In genomic region chr2:72391024-72391423, GRCm38 (mm10) we compare ENCODE assay signal across 12 mouse cellular contexts.
DNase-seq lines count a peak whose midpoint lies in the region; ATAC-seq and TF ChIP-seq lines count a peak whose summit lies in the region.
"Had no signal": no experiment of that assay in that cellular context is flagged by ENCODE, and none has a peak within 500 bp of the region (broad histone marks: within the 10 kb centered on the region; RNA-seq: fewer than 3 reads in every experiment).

No protein-coding gene starts in this region.

- no peaks in the 10 kb centered on the region for H3K27me3 ChIP-seq in lung, postnatal 0 days (replicated peaks; ENCODE audit: insufficient read depth, low read length)
- no peaks in the 10 kb centered on the region for H3K27me3 ChIP-seq in kidney, embryonic 16.5 days (ENCODE audit: insufficient read depth, low read length)
- H3K27me3 ChIP-seq in hindbrain, embryonic 11.5 days (ENCODE audit: control insufficient read depth, insufficient read depth, low read length): no peaks in the 10 kb centered on the region
- H3K27me3 ChIP-seq: megakaryocyte, embryonic 14.5 days had no signal

- DNase-seq in embryo, embryonic 11 days: peak; percentile 35
- DNase-seq in embryo, embryonic 9.5 days (ENCODE audit: extremely low spot score): no peak
- peak; percentile 32 for DNase-seq in lung, postnatal 0 days (ENCODE audit: low spot score)
- no peak for DNase-seq in lung, postnatal 25 days (ENCODE audit: low spot score)
- peak; percentile 45 for DNase-seq in skeletal muscle tissue, adult 2 months (ENCODE audit: low read depth, low spot score)
- no peak for DNase-seq in right cerebral cortex, postnatal 4 days
- DNase-seq in hindbrain, embryonic 11.5 days (ENCODE audit: low spot score): no peak
- DNase-seq: right cerebral cortex, postnatal 14 days had no signal

- H3K4me2 ChIP-seq in lung, postnatal 0 days (replicated peaks; ENCODE audit: low read depth, low read length): no peak overlapping the region
- no peak overlapping the region for H3K4me2 ChIP-seq in kidney, embryonic 16.5 days (replicated peaks; ENCODE audit: low read depth, low read length)
- H3K4me2 ChIP-seq in hindbrain, embryonic 11.5 days (replicated peaks; ENCODE audit: low read depth, low read length): no peak overlapping the region

- 0 out of 2 replicates have a peak, but pooled peaks have one; percentile 20 for ATAC-seq in lung, postnatal 0 days
- no peak for ATAC-seq in kidney, embryonic 16.5 days (ENCODE audit: low FRiP score, low TSS enrichment)
- no peak for ATAC-seq in hindbrain, embryonic 11.5 days (ENCODE audit: low FRiP score)
- ATAC-seq: inflammation-experienced regulatory T-cells, adult 6 months had no signal

- H3K9ac ChIP-seq in lung, postnatal 0 days (replicated peaks; ENCODE audit: low read depth): no peak overlapping the region
- no peak overlapping the region for H3K9ac ChIP-seq in kidney, embryonic 16.5 days (replicated peaks; ENCODE audit: low read length)
- no peak overlapping the region for H3K9ac ChIP-seq in hindbrain, embryonic 11.5 days (ENCODE audit: low read depth, low read length)
- H3K9ac ChIP-seq: liver, embryonic 14.5 days had no signal

- TF ChIP-seq CTCF in lung, postnatal 0 days (IDR thresholded peaks at IDR 0.05): no peak

- H3K27ac ChIP-seq in lung, postnatal 0 days (ENCODE audit: low read length): no peak overlapping the region
- H3K27ac ChIP-seq in kidney, embryonic 16.5 days (ENCODE audit: low read length): peak overlapping the region; percentile 31; the same call in 1 of the 2 replicates
- H3K27ac ChIP-seq in hindbrain, embryonic 11.5 days (ENCODE audit: low read depth, low read length): no peak overlapping the region
- H3K27ac ChIP-seq: liver, embryonic 14.5 days had no signal

- 43% methylated on average over 4 of the region's 4 CpGs for WGBS in lung, postnatal 0 days
- 46% methylated on average over 4 of the region's 4 CpGs for WGBS in kidney, embryonic 16.5 days
- 66% methylated on average over 4 of the region's 4 CpGs for WGBS in hindbrain, embryonic 11.5 days

- no peak overlapping the region for H3K4me3 ChIP-seq in lung, postnatal 0 days (ENCODE audit: low read depth, low read length)
- no peak overlapping the region for H3K4me3 ChIP-seq in kidney, embryonic 16.5 days (ENCODE audit: low read length)
- H3K4me3 ChIP-seq in hindbrain, embryonic 11.5 days (ENCODE audit: low read depth, low read length): no peak overlapping the region
- H3K4me3 ChIP-seq: megakaryocyte, embryonic 14.5 days had no signal

- H3K4me1 ChIP-seq in lung, postnatal 0 days (ENCODE audit: insufficient read depth, low read depth, low read length): no peaks in the 10 kb centered on the region
- peaks cover 21% of the 10 kb centered on the region for H3K4me1 ChIP-seq in kidney, embryonic 16.5 days (ENCODE audit: insufficient read depth, low read length)
- no peaks in the 10 kb centered on the region for H3K4me1 ChIP-seq in hindbrain, embryonic 11.5 days (replicated peaks; ENCODE audit: control insufficient read depth, insufficient read depth, low read length)

- no peaks in the 10 kb centered on the region for H3K36me3 ChIP-seq in lung, postnatal 0 days (ENCODE audit: insufficient read depth, low read length)
- no peaks in the 10 kb centered on the region for H3K36me3 ChIP-seq in kidney, embryonic 16.5 days (ENCODE audit: insufficient read depth, low read length)
- H3K36me3 ChIP-seq in hindbrain, embryonic 11.5 days (ENCODE audit: control insufficient read depth, insufficient read depth, low read length): no peaks in the 10 kb centered on the region

- H3K9me3 ChIP-seq in lung, postnatal 0 days (ENCODE audit: low read length): no peaks in the 10 kb centered on the region
- peaks cover 7% of the 10 kb centered on the region; the same call in 1 of the 2 replicates for H3K9me3 ChIP-seq in kidney, embryonic 16.5 days (ENCODE audit: low read length)
- no peaks in the 10 kb centered on the region for H3K9me3 ChIP-seq in hindbrain, embryonic 11.5 days (ENCODE audit: control insufficient read depth, low read length)
- H3K9me3 ChIP-seq: megakaryocyte, embryonic 14.5 days had no signal

- TF ChIP-seq EP300 in lung, postnatal 0 days (IDR thresholded peaks at IDR 0.05): no peak

Comparison
In these comparisons a context has a peak if more than half of its experiments do, and no peak if none do; other contexts are left out.
1. DNase-seq: peak in embryo, embryonic 11 days (single experiment), lung, postnatal 0 days (single experiment) and skeletal muscle tissue, adult 2 months (single experiment); none in embryo, embryonic 9.5 days (single experiment), lung, postnatal 25 days (single experiment), right cerebral cortex, postnatal 4 days (single experiment) and hindbrain, embryonic 11.5 days (single experiment).